ENCODE assay signal across 27 mouse cellular contexts in genomic region chr4:70542387-70542786, GRCm38 (mm10).
"Had no signal": no experiment of that assay in that cellular context is flagged by ENCODE, and none has a peak within 500 bp of the region (broad histone marks: within the 10 kb centered on the region; RNA-seq: fewer than 3 reads in every experiment).

No protein-coding gene starts in this region.

- H3K4me1 ChIP-seq: heart, embryonic 15.5 days; hindbrain, embryonic 13.5 days; hindbrain, embryonic 15.5 days; limb, embryonic 12.5 days; liver, embryonic 12.5 days had no signal

- H3K27ac ChIP-seq: gastrocnemius, adult 2 months; heart, adult 2 months; heart, embryonic 13.5 days; heart, embryonic 15.5 days; hindbrain, embryonic 10.5 days; hindbrain, embryonic 13.5 days; hindbrain, embryonic 15.5 days; hindbrain, postnatal 0 days; kidney, embryonic 15.5 days; kidney, postnatal 0 days; left cerebral cortex, adult 2 months; limb, embryonic 12.5 days; liver, embryonic 12.5 days; liver, embryonic 14.5 days had no signal

- DNase-seq: gastrocnemius, adult 2 months; gastrocnemius, postnatal 10 days; gastrocnemius, postnatal 25 days; heart, adult 11 months; heart, adult 2 months; heart, postnatal 36 days; kidney, adult 11 months; kidney, adult 2 months; kidney, adult 9 months; kidney, postnatal 14 days; kidney, postnatal 36 days; layer of hippocampus, adult 9-11 months; left cerebral cortex, postnatal 4 days had no signal

- H3K9ac ChIP-seq: heart, embryonic 13.5 days; heart, embryonic 15.5 days; hindbrain, embryonic 13.5 days; hindbrain, embryonic 15.5 days; kidney, embryonic 15.5 days; limb, embryonic 12.5 days; liver, embryonic 12.5 days; liver, embryonic 14.5 days had no signal

- H3K27me3 ChIP-seq: heart, embryonic 13.5 days; heart, embryonic 15.5 days; hindbrain, embryonic 13.5 days; hindbrain, embryonic 15.5 days; kidney, embryonic 15.5 days; limb, embryonic 12.5 days; liver, embryonic 12.5 days had no signal

- H3K4me3 ChIP-seq: gastrocnemius, adult 2 months; heart, adult 2 months; heart, embryonic 13.5 days; heart, embryonic 15.5 days; hindbrain, embryonic 10.5 days; hindbrain, embryonic 13.5 days; hindbrain, embryonic 15.5 days; kidney, embryonic 15.5 days; left cerebral cortex, adult 2 months; limb, embryonic 12.5 days; liver, embryonic 12.5 days had no signal

- H3K9me3 ChIP-seq: heart, embryonic 13.5 days; heart, embryonic 15.5 days; hindbrain, embryonic 10.5 days; hindbrain, embryonic 13.5 days; hindbrain, embryonic 15.5 days; kidney, embryonic 15.5 days; limb, embryonic 12.5 days; liver, embryonic 12.5 days had no signal

- H3K36me3 ChIP-seq: heart, embryonic 13.5 days; heart, embryonic 15.5 days; hindbrain, embryonic 10.5 days; hindbrain, embryonic 13.5 days; hindbrain, embryonic 15.5 days; kidney, embryonic 15.5 days; limb, embryonic 12.5 days; liver, embryonic 12.5 days had no signal

- H3K4me2 ChIP-seq: heart, embryonic 11.5 days; heart, embryonic 13.5 days; heart, embryonic 15.5 days; hindbrain, embryonic 13.5 days; hindbrain, embryonic 15.5 days; kidney, embryonic 15.5 days; limb, embryonic 12.5 days; liver, embryonic 12.5 days had no signal

- ATAC-seq: hindbrain, postnatal 0 days; intestine, embryonic 16.5 days; liver, embryonic 12.5 days had no signal
